Mouse (Mus musculus): Measurements from ENCODE around the gene Ndufa8.

DNA sequence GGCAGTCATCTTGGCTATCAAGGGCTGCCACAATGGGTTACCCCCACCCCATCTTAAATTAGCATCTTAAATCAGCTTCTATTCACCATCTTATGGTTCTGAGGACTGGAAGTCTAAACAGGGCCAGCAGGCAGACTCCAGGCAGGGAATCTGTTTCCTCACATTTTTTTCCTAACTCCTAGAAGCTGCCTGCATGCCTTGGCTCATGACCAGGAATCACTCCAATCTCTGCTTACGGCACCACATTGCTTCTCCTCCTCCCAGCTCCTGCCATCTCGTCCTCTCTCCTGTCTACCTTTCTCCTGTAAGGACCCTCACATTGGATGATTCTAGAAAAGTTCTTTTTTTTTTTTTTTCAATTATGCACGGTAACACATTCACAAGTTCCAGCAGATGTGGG is 4.0 kb upstream of the Ndufa8 start:
- TF ChIP-seq ZC3H11A (IDR thresholded peaks at IDR 0.05; ENCODE audit: low read depth, low read length) (no peak), MAFK (IDR thresholded peaks at IDR 0.05; ENCODE audit: borderline replicate concordance, low read depth, low read length) (no peak), USF1 (IDR thresholded peaks at IDR 0.05; ENCODE audit: low read depth, low read length) (no peak), USF2 (IDR thresholded peaks at IDR 0.05; ENCODE audit: borderline replicate concordance in 1 of 2, insufficient read depth in 1 of 2, low read depth in 1 of 2, low read length in 2 of 2) (no peak), POLR2AphosphoS5 (IDR thresholded peaks at IDR 0.05; ENCODE audit: borderline replicate concordance, low read depth, low read length) (no peak), GATA1 (IDR thresholded peaks at IDR 0.05; ENCODE audit: low read depth, low read length) (no peak), CTCF (IDR thresholded peaks at IDR 0.05 in 2 of 3, conservative IDR thresholded peaks at IDR 0.05 in 1 of 3; ENCODE audit: control insufficient read depth in 1 of 3, insufficient read depth in 1 of 3, low read depth in 2 of 3, low read length in 3 of 3, poor library complexity in 1 of 3, severe bottlenecking in 1 of 3) (no peak), POLR2A (IDR thresholded peaks at IDR 0.05; ENCODE audit: control insufficient read depth in 1 of 2, insufficient read depth in 1 of 2, low read depth in 1 of 2, low read length in 2 of 2, poor library complexity in 1 of 2) (no peak), RCOR1 (IDR thresholded peaks at IDR 0.05; ENCODE audit: low read depth, low read length) (no peak), ZNF384 (IDR thresholded peaks at IDR 0.05; ENCODE audit: low read depth, low read length) (no peak)
